Mouse (Mus musculus): ENCODE results near the gene Slc5a6. TPM values are rescaled to one million over a fixed set of nuclear protein-coding genes. Genes with fewer than 3 reads are reported as not detected.

Slc5a6 gene
- polyA plus RNA-seq, 1 experiment from 2014 or later, result 13.8 TPM

DNA sequence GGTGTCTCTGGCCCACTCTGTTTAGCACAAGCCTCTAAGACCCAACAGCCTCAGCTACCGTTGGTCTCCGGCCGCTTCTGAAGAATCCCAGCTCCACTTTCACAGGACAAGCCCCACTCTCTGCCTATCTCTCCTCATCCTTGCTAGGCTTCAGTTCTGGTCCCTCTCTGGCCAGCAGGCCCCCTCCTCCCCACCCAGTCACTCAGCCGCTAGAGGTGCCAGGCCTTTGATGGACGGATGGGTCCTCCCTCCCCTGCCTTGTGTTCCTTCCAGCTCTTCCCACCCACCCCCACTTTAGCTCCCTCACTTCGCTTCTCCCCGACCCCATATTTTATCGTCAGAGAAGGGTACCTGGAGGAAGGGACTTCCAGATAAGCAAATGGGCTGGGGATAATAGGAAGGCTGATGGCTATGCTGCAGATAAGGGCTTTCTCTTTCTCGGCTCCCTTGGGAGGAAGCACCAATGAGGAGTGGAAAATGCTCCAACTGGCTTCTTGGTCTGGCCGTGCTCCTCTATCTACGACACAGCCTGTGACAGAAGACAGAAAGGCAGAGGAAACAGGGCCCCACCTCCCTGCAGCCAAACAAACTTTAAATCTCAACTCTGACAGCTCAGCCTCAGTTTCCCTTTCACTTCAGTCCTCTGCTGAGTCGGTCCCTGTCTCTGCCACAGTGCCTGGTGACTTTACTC, 34.4 kb upstream of the Slc5a6 start:
- H3K4me3 ChIP-seq, result no peak overlapping the region
- peak; percentile 46 for ATAC-seq (ENCODE audit: low FRiP score)
- H3K9ac ChIP-seq, result no peak overlapping the region; the same call in 1 of the 2 replicates
- peak overlapping the region; percentile 13 for H3K4me2 ChIP-seq (replicated peaks)
- H3K27me3 ChIP-seq, result peaks cover 8% of the 10 kb centered on the region
- H3K9me3 ChIP-seq (replicated peaks), result no peaks in the 10 kb centered on the region
- peak overlapping the region; percentile 85 for H3K27ac ChIP-seq
- peaks cover 34% of the 10 kb centered on the region for H3K4me1 ChIP-seq
- WGBS, result 33% methylated on average over 12 of the region's 12 CpGs
- H3K36me3 ChIP-seq, result peaks cover 7% of the 10 kb centered on the region

DNA sequence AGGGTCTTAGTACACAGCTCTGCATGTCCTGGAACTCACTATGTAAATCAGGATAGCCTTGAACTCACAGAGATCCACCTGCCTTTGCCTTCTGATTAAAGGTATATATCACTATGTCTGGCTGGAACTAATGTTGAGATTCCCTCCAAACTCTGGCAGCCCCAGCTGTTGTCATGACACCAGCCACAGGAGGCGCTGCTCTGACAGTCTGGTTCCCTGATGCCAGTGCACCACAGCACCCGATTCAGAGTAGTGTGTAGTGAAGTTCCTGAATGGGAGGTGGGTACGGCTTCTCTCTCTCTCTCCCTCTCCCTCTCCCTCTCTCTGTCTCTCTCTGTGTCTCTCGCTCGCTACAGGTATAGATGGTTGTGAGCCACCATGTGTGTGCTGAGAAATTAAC, 33.6 kb upstream of the Slc5a6 start:
- Histone ChIP-seq H3K27me3 (peaks cover 3% of the 10 kb centered on the region; the same call in 1 of the 2 replicates), H3K36me3 (peaks cover 15% of the 10 kb centered on the region), H3K4me2 (replicated peaks) (no peak overlapping the region), H3K4me3 (no peak overlapping the region), H3K27ac (peak overlapping the region; percentile 85), H3K4me1 (peaks cover 34% of the 10 kb centered on the region), H3K9ac (no peak overlapping the region), H3K9me3 (replicated peaks) (no peaks in the 10 kb centered on the region)
- 13% methylated on average over 5 of the region's 5 CpGs for WGBS
- ATAC-seq (ENCODE audit: low FRiP score), result 0 out of 2 replicates have a peak, but pooled peaks have one; percentile 24

DNA sequence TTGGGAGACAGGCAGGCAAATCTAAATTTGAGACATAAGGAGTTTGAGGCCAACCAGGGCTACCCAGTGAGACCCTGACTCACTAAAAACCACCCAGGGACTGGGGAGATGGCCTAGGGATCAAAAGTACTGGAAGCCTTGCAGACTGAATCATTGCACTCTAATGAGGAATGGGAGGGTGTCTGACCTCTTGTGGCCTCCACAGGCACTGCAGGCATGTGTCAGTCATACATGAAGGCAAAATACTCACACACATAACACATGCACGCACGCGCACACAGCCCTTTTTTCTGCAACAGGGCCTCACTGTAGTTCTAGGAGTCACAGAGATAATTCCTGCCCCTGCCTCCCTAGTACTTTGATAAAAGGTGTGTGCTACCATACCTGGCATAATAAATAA, 32.7 kb upstream of the Slc5a6 start:
- WGBS, result 77% methylated on average over 3 of the region's 3 CpGs

DNA sequence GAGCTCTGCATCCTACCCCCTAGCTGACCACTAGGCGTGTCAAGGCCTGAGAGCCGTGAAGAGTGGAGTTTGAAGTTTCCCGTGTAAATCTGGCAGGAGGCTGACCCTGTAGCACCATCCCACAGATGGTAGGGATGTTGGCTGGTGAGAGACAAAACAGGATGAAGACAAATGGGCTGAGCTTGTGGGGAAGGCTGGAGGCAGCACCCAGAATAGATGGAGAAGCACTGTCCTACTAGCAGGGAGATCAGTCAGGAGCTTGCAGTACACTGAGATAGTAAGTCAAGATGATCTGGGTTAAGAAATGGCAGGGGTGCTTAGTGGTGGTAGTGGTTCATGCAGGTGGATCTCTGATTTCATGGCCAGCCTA, 32.1 kb upstream of the Slc5a6 start:
- 63% methylated on average over 3 of the region's 3 CpGs for WGBS
- Histone ChIP-seq H3K4me3 (no peak overlapping the region), H3K9me3 (replicated peaks) (no peaks in the 10 kb centered on the region), H3K4me1 (peaks cover 22% of the 10 kb centered on the region), H3K4me2 (replicated peaks) (no peak overlapping the region), H3K27ac (no peak overlapping the region), H3K27me3 (peaks cover 3% of the 10 kb centered on the region; the same call in 1 of the 2 replicates), H3K9ac (no peak overlapping the region), H3K36me3 (peaks cover 30% of the 10 kb centered on the region)
- ATAC-seq (ENCODE audit: low FRiP score), result no peak

More for the DNA sequence above, 32.7 kb upstream of the Slc5a6 start:
- peaks cover 24% of the 10 kb centered on the region for H3K36me3 ChIP-seq
- peaks cover 3% of the 10 kb centered on the region; the same call in 1 of the 2 replicates for H3K27me3 ChIP-seq
- no peaks in the 10 kb centered on the region for H3K9me3 ChIP-seq (replicated peaks)
- ATAC-seq (ENCODE audit: low FRiP score), result no peak
- H3K9ac ChIP-seq, result no peak overlapping the region
- H3K4me2 ChIP-seq (replicated peaks), result no peak overlapping the region
- peaks cover 27% of the 10 kb centered on the region for H3K4me1 ChIP-seq
- H3K4me3 ChIP-seq, result no peak overlapping the region
- H3K27ac ChIP-seq, result no peak overlapping the region

DNA sequence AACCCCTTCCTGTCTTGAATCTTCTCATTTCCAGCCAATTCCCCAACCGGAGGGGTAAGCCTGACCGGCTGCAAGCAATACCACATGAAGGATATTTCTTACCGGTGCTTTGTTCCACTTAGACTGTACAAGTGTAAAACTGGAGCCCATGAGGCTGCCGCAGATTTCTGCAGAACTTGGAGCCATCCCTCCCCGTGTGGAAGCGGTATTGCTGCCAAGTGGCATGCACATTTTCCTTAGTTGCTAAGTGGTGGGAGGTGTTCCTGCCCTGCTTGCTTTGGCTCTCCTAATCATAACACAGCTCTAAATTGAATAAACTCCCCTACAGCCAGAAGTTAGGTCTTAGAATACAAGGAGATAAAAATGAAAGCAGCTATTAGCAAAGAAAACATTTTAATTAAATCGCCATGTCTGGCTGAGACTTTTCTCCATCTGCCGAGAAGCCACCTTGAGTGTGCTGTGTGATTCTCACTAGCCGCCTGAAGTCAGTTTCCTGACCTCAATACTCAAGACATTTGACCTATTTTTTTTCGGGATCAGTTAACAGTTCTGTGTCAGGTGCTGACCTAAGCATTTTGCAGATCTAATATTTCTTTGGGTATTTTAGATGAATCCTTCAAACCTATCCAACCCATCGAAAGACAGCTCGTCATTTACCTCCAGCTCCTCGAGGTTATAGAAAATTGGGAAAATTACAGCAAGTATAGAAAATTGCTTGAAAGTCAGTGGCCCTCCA, 31.5 kb upstream of the Slc5a6 start:
- Histone ChIP-seq H3K27ac (no peak overlapping the region), H3K4me2 (replicated peaks) (no peak overlapping the region), H3K9ac (no peak overlapping the region), H3K4me1 (peaks cover 22% of the 10 kb centered on the region), H3K4me3 (no peak overlapping the region), H3K9me3 (replicated peaks) (no peaks in the 10 kb centered on the region), H3K36me3 (peaks cover 36% of the 10 kb centered on the region), H3K27me3 (peaks cover 3% of the 10 kb centered on the region; the same call in 1 of the 2 replicates)
- ATAC-seq (ENCODE audit: low FRiP score), result no peak
- 83% methylated on average over 13 of the region's 13 CpGs for WGBS

DNA sequence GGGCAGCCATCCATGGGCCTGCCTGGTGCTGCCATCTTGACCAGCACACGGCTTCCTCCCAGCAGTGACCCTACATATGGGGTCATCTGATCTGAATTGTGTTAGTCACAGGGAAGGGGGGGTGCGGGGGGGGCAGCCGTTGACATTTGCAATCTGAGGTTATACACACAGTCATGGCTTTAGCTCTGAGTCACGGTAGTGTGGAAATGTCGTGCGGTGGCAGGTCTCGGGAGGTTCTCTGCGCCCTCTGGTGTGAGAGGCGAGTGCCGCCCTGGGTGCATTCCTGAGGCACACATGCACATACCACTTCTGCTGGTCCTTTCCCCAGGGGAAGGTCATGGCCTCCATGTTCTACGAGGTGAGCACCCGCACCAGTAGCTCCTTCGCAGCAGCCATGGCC, 27.6 kb upstream of the Slc5a6 start:
- H3K27ac ChIP-seq, result no peak overlapping the region
- H3K9ac ChIP-seq, result no peak overlapping the region
- no peak overlapping the region for H3K4me3 ChIP-seq
- no peak overlapping the region for H3K4me2 ChIP-seq (replicated peaks)
- peaks cover 74% of the 10 kb centered on the region for H3K36me3 ChIP-seq
- 85% methylated on average over 13 of the region's 13 CpGs for WGBS
- no peaks in the 10 kb centered on the region for H3K27me3 ChIP-seq
- no peaks in the 10 kb centered on the region for H3K9me3 ChIP-seq (replicated peaks)
- ATAC-seq (ENCODE audit: low FRiP score), result no peak
- H3K4me1 ChIP-seq, result no peaks in the 10 kb centered on the region

DNA sequence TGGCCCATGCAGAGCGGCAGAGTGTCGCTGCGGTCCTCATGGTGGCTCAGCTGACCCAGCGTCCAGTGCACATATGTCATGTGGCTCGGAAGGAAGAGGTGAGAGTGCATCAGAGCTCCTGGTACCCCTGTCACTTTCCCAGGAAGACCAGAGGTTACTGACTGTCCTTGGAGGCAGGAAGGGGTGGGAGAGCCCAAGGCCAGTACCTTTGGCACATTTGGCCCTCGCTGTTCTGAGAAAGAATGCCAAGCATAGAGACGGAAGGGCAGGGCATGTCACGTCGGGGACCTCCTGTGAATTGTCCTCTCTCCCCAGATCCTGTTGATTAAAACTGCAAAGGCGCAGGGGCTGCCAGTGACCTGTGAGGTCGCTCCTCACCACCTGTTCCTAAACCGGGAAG, 24.5 kb upstream of the Slc5a6 start:
- WGBS, result 92% methylated on average over 12 of the region's 12 CpGs
- H3K9me3 ChIP-seq (replicated peaks), result no peaks in the 10 kb centered on the region
- H3K4me3 ChIP-seq, result no peak overlapping the region
- no peak overlapping the region for H3K4me2 ChIP-seq (replicated peaks)
- peaks cover 98% of the 10 kb centered on the region for H3K36me3 ChIP-seq
- H3K27ac ChIP-seq, result no peak overlapping the region
- H3K4me1 ChIP-seq, result no peaks in the 10 kb centered on the region
- H3K9ac ChIP-seq, result no peak overlapping the region
- no peaks in the 10 kb centered on the region for H3K27me3 ChIP-seq
- no peak for ATAC-seq (ENCODE audit: low FRiP score)

DNA sequence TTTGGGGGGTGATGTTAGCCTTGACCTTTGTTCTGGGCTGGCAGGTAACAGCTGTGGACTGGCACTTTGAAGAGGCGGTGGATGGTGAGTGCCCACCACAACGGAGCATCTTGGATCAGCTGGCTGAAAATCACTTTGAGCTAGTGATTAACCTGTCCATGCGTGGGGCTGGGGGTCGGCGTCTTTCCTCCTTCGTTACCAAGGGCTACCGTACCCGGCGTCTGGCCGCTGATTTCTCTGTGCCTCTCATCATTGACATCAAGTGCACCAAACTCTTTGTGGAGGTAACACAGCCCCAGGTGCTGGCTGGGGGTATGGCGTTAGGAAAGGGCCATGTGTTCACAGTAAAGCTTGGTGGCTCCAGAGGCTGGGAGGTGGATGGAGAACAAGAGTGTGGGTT, 23.1 kb upstream of the Slc5a6 start:
- Histone ChIP-seq H3K36me3 (peaks cover 98% of the 10 kb centered on the region), H3K27me3 (no peaks in the 10 kb centered on the region), H3K9ac (no peak overlapping the region), H3K4me1 (no peaks in the 10 kb centered on the region), H3K27ac (no peak overlapping the region), H3K4me3 (no peak overlapping the region), H3K4me2 (replicated peaks) (no peak overlapping the region), H3K9me3 (replicated peaks) (no peaks in the 10 kb centered on the region)
- WGBS, result 94% methylated on average over 11 of the region's 11 CpGs
- no peak for ATAC-seq (ENCODE audit: low FRiP score)

DNA sequence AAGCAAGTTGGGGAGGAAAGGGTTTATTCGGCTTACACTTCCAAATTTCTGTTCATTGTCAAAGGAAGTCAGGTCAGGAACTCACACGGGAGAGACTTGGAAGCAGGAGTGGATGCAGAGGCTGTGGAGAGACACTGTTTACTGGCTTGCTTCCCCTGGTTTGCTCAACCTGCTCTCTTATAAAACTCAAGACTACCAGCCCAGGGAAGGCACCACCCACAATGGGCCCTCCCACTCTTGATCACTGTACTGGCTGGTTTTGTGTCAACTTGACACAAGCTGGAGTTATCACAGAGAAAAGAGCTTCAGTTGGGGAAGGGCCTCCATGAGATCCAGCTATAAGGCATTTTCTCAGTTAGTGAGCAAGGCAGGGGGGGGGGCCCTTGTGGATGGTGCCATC, 22.3 kb upstream of the Slc5a6 start:
- H3K36me3 ChIP-seq, result peaks cover 97% of the 10 kb centered on the region
- no peak overlapping the region for H3K9ac ChIP-seq
- no peaks in the 10 kb centered on the region for H3K27me3 ChIP-seq
- H3K27ac ChIP-seq, result no peak overlapping the region
- ATAC-seq (ENCODE audit: low FRiP score), result no peak
- no peaks in the 10 kb centered on the region for H3K9me3 ChIP-seq (replicated peaks)
- no peaks in the 10 kb centered on the region for H3K4me1 ChIP-seq
- 92% methylated on average over 2 of the region's 2 CpGs for WGBS
- no peak overlapping the region for H3K4me2 ChIP-seq (replicated peaks)
- H3K4me3 ChIP-seq, result no peak overlapping the region

DNA sequence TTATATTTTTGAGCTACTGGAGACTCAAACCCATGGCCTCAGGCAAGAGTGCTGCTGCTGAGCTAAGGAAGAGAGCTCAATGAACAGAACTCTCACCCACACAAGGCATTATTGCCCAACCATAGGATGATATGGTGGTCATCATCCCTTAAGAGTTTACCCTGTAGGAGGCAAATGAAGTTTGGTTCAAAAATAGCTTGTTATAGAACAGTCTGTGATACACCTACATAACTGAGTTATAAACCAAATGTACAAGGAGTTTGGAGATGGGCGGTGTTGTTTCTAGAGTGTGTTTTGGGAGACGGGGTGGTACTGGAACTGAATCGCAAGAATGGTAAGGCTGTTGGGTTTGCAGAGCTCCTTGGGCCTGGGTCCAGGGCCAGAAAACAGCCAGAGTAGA, 21.1 kb upstream of the Slc5a6 start:
- Histone ChIP-seq H3K27ac (no peak overlapping the region), H3K4me2 (replicated peaks) (no peak overlapping the region), H3K4me1 (no peaks in the 10 kb centered on the region), H3K4me3 (no peak overlapping the region), H3K9ac (no peak overlapping the region), H3K9me3 (replicated peaks) (no peaks in the 10 kb centered on the region), H3K27me3 (no peaks in the 10 kb centered on the region), H3K36me3 (peaks cover 92% of the 10 kb centered on the region)
- no peak for ATAC-seq (ENCODE audit: low FRiP score)
- 92% methylated on average over 3 of the region's 3 CpGs for WGBS

DNA sequence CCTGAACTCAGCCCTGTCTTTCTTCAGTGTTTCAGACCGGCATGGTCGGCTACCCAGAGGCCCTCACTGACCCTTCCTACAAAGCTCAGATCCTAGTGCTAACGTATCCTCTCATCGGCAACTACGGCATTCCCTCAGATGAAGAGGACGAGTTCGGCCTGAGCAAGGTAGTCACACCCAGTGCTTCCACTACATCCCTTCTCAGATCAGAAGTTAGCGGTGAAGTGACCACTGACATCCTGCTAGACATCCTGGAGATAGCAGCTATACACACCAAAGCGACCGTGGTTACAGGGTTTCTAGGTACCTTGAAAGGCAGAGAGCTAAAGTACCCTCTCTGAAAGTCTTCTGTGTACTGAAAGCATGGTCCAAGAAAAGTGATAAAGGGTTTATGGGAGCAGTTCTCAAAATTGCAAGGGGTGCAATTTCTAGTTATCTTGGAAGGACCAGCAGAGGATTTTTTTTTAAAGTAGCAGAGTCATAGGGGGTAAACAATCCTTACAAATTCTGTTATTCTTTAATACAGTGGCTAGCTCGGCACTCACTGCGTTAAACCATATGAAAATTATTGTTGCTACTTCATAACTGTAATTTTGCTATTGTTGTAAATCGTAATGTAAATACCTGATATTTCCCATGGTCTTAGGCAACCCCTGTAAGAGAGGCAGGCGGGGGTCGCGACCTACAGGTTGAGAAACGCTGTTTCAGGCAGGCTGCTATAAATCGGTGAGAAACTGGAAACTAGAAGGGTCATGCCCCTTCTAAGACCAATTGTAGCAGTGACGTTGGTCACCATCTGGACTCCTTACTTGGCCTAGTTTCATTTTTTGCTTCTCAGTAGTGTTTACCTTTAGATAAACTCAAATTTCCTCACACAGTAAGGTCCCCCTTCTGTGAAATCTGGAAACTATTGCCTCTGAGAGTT, 6.8 kb upstream of the Slc5a6 start:
- no peaks in the 10 kb centered on the region for H3K27me3 ChIP-seq
- no peak; the same call in 1 of the 2 replicates for ATAC-seq (ENCODE audit: low FRiP score)
- H3K4me1 ChIP-seq, result peaks cover 16% of the 10 kb centered on the region
- peak overlapping the region; percentile 52 for H3K4me3 ChIP-seq
- 20% methylated on average over 19 of the region's 19 CpGs for WGBS
- H3K9me3 ChIP-seq (replicated peaks), result no peaks in the 10 kb centered on the region
- H3K9ac ChIP-seq, result peak overlapping the region; percentile 82
- H3K27ac ChIP-seq, result peak overlapping the region; percentile 71
- peaks cover 35% of the 10 kb centered on the region for H3K36me3 ChIP-seq
- peak overlapping the region; percentile 82 for H3K4me2 ChIP-seq (replicated peaks)
